In the genomic region with DNA sequence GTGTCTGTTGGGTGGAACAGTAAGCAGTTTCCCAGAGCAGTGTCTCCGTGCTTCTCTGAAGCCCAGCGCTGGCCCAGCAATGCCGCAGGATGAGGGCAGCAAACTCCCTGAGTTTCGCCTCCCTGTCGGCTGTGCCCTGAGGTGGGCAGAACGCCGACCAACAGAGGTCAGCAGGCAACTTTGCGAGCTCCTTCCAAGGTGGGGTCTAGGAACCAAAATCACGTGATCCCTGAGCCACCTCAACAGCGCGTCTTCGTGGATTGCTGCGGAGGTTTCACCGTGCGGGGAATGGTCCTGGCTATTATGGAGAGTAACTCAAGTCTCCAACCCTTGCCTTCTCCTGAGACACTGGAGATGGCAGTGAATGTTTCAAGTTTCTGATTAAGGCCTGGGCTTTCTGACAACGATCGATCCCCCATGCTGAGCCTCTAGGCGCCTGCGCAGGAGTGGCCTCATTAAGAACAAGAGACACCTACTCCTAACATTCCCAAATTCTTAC, we compare ENCODE assay signal across 8 mouse cellular contexts. TPM values are rescaled to one million over a fixed set of nuclear protein-coding genes. Genes with fewer than 3 reads are reported as not detected.
DNase-seq lines count a peak whose midpoint lies in the region; ATAC-seq and TF ChIP-seq lines count a peak whose summit lies in the region.

No protein-coding gene starts in this region.

- H3K36me3 ChIP-seq in kidney, postnatal 0 days (ENCODE audit: insufficient read depth, low read length) = no peaks in the 10 kb centered on the region
- H3K36me3 ChIP-seq in kidney, adult 2 months (ENCODE audit: control insufficient read depth, insufficient read depth, low read length) = no peaks in the 10 kb centered on the region
- H3K36me3 ChIP-seq in hindbrain, embryonic 10.5 days = no peaks in the 10 kb centered on the region
- no peaks in the 10 kb centered on the region for H3K36me3 ChIP-seq in liver, embryonic 16.5 days (ENCODE audit: control insufficient read depth, insufficient read depth)
- H3K36me3 ChIP-seq in stomach, postnatal 0 days (ENCODE audit: control insufficient read depth, insufficient read depth, low read length) = no peaks in the 10 kb centered on the region

- no peak overlapping the region for H3K27ac ChIP-seq in kidney, postnatal 0 days
- H3K27ac ChIP-seq in kidney, adult 2 months (ENCODE audit: insufficient read depth, low read depth, low read length) = no peak overlapping the region
- peak overlapping the region; percentile 69 for H3K27ac ChIP-seq in hindbrain, embryonic 10.5 days
- no peak overlapping the region for H3K27ac ChIP-seq in liver, embryonic 16.5 days (ENCODE audit: low read length)
- H3K27ac ChIP-seq in stomach, postnatal 0 days (replicated peaks) = no peak overlapping the region

- H3K9me3 ChIP-seq in kidney, postnatal 0 days (replicated peaks; ENCODE audit: low read length) = no peaks in the 10 kb centered on the region
- no peaks in the 10 kb centered on the region for H3K9me3 ChIP-seq in hindbrain, embryonic 10.5 days
- H3K9me3 ChIP-seq in liver, embryonic 16.5 days (replicated peaks; ENCODE audit: control insufficient read depth, low read length) = no peaks in the 10 kb centered on the region
- H3K9me3 ChIP-seq in stomach, postnatal 0 days (ENCODE audit: control insufficient read depth, low read length) = no peaks in the 10 kb centered on the region

- 19% methylated on average over 19 of the region's 19 CpGs for WGBS in kidney, postnatal 0 days
- 56% methylated on average over 19 of the region's 19 CpGs for WGBS in kidney, adult 2 months
- 17% methylated on average over 19 of the region's 19 CpGs for WGBS in hindbrain, embryonic 10.5 days
- WGBS in liver, embryonic 16.5 days (ENCODE audit: insufficient replicate concordance) = 39% methylated on average over 19 of the region's 19 CpGs
- 35% methylated on average over 19 of the region's 19 CpGs for WGBS in stomach, postnatal 0 days

- H3K9ac ChIP-seq in kidney, postnatal 0 days (ENCODE audit: low read depth, low read length) = peak overlapping the region; percentile 32; the same call in 1 of the 2 replicates
- H3K9ac ChIP-seq in liver, embryonic 16.5 days (ENCODE audit: low read depth, low read length) = peak overlapping the region; percentile 7; the same call in 1 of the 2 replicates
- peak overlapping the region; percentile 43 for H3K9ac ChIP-seq in stomach, postnatal 0 days (ENCODE audit: low read length)

- no peak for DNase-seq in kidney, postnatal 0 days (ENCODE audit: low spot score)
- no peak for DNase-seq in kidney, adult 2 months
- DNase-seq in cerebellum, adult 9-11 months = peak; percentile 33
- no peak for DNase-seq in hindbrain, embryonic 10.5 days (ENCODE audit: low spot score)
- no peak for DNase-seq in stomach, postnatal 0 days (ENCODE audit: low spot score)
- DNase-seq in kidney, postnatal 14 days = no peak
- no peak for DNase-seq in adrenal gland, postnatal 25 days

- H3K27me3 ChIP-seq in kidney, postnatal 0 days (ENCODE audit: insufficient read depth, low read length) = no peaks in the 10 kb centered on the region
- no peaks in the 10 kb centered on the region for H3K27me3 ChIP-seq in kidney, adult 2 months (replicated peaks; ENCODE audit: control insufficient read depth, insufficient read depth, low read length)
- H3K27me3 ChIP-seq in hindbrain, embryonic 10.5 days (ENCODE audit: insufficient read depth, poor library complexity, severe bottlenecking) = 0 out of 2 replicates have a peak, but pooled peaks cover 4% of the 10 kb centered on the region
- no peaks in the 10 kb centered on the region for H3K27me3 ChIP-seq in liver, embryonic 16.5 days (ENCODE audit: control insufficient read depth, insufficient read depth, low read depth, low read length)
- no peaks in the 10 kb centered on the region for H3K27me3 ChIP-seq in stomach, postnatal 0 days (ENCODE audit: control insufficient read depth, insufficient read depth, low read length)

- TF ChIP-seq POLR2A in kidney, adult 2 months (IDR thresholded peaks at IDR 0.05; ENCODE audit: low read depth, low read length) = no peak

- TF ChIP-seq CTCF in kidney, postnatal 0 days (IDR thresholded peaks at IDR 0.05; ENCODE audit: low read depth) = peak; percentile 35; the same call in 1 of the 2 replicates
- TF ChIP-seq CTCF in kidney, adult 2 months (conservative IDR thresholded peaks at IDR 0.05; ENCODE audit: insufficient read depth, insufficient read length, low read depth, low read length) = no peak
- TF ChIP-seq CTCF in stomach, postnatal 0 days (IDR thresholded peaks at IDR 0.05; ENCODE audit: low read depth) = no peak

- no peak for TF ChIP-seq EP300 in stomach, postnatal 0 days (optimal IDR thresholded peaks at IDR 0.05)

- H3K4me1 ChIP-seq in kidney, postnatal 0 days (replicated peaks; ENCODE audit: insufficient read depth, low read length) = peaks cover 8% of the 10 kb centered on the region; the same call in 1 of the 2 replicates
- H3K4me1 ChIP-seq in kidney, adult 2 months (ENCODE audit: control insufficient read depth, insufficient read depth, low read length) = peaks cover 15% of the 10 kb centered on the region; the same call in 1 of the 2 replicates
- peaks cover 10% of the 10 kb centered on the region; the same call in 1 of the 2 replicates for H3K4me1 ChIP-seq in hindbrain, embryonic 10.5 days (replicated peaks)
- H3K4me1 ChIP-seq in liver, embryonic 16.5 days (ENCODE audit: control insufficient read depth, low read depth, low read length) = no peaks in the 10 kb centered on the region; the same call in 1 of the 2 replicates
- no peaks in the 10 kb centered on the region for H3K4me1 ChIP-seq in stomach, postnatal 0 days (replicated peaks; ENCODE audit: control insufficient read depth, insufficient read depth)

- ATAC-seq in kidney, postnatal 0 days (replicated peaks; ENCODE audit: low FRiP score, low read depth) = no peak
- no peak for ATAC-seq in liver, embryonic 16.5 days (ENCODE audit: low read depth)
- no peak for ATAC-seq in stomach, postnatal 0 days (ENCODE audit: low FRiP score, low TSS enrichment)

- H3K4me3 ChIP-seq in kidney, postnatal 0 days (replicated peaks; ENCODE audit: low read depth, low read length) = no peak overlapping the region
- no peak overlapping the region for H3K4me3 ChIP-seq in kidney, adult 2 months (ENCODE audit: insufficient read depth, low read depth, low read length)
- H3K4me3 ChIP-seq in hindbrain, embryonic 10.5 days = peak overlapping the region; percentile 52
- peak overlapping the region; percentile 28 for H3K4me3 ChIP-seq in liver, embryonic 16.5 days (ENCODE audit: low read depth, low read length)
- H3K4me3 ChIP-seq in stomach, postnatal 0 days (ENCODE audit: low read depth, low read length) = peak overlapping the region; percentile 10

- H3K4me2 ChIP-seq in kidney, postnatal 0 days (ENCODE audit: low read length) = peak overlapping the region; percentile 45
- peak overlapping the region; percentile 48 for H3K4me2 ChIP-seq in liver, embryonic 16.5 days (ENCODE audit: low read depth, low read length)
- H3K4me2 ChIP-seq in stomach, postnatal 0 days (replicated peaks; ENCODE audit: low read depth) = peak overlapping the region; percentile 50

RNA-seq across cellular contexts. Expression of gene Etnk1, which starts 23.2 kb away (rescaled TPM):
- 35.9 and 36.6 TPM in 2 replicates for polyA plus RNA-seq in kidney, postnatal 0 days (2015; fragmentation: Nextera tagmentation; extraction: Ambion mirVana)
- polyA plus RNA-seq in kidney, adult 2 months (2012; rRNA removed) = 71.5 and 71.6 TPM in 2 replicates
- polyA plus RNA-seq in hindbrain, embryonic 10.5 days (2016; fragmentation: Nextera tagmentation; extraction: Ambion mirVana) = 19.7 and 22.9 TPM in 2 replicates
- polyA plus RNA-seq in liver, embryonic 16.5 days (2015; fragmentation: Nextera tagmentation; extraction: Ambion mirVana) = 7.8 and 8.7 TPM in 2 replicates
- 10.7 and 11.0 TPM in 2 replicates for polyA plus RNA-seq in stomach, postnatal 0 days (2015; fragmentation: Nextera tagmentation; extraction: Ambion mirVana)
- total RNA-seq in adrenal gland, postnatal 25 days (2021) = 114 and 119 TPM in 2 replicates

RNA-seq across cellular contexts. Expression of gene C2cd5, which starts 43.9 kb away (rescaled TPM):
- 19.1 and 20.5 TPM in 2 replicates for polyA plus RNA-seq in kidney, postnatal 0 days (2015; fragmentation: Nextera tagmentation; extraction: Ambion mirVana)
- polyA plus RNA-seq in kidney, adult 2 months (2012; rRNA removed) = 13.0 and 14.1 TPM in 2 replicates
- polyA plus RNA-seq in hindbrain, embryonic 10.5 days (2016; fragmentation: Nextera tagmentation; extraction: Ambion mirVana) = 35.3 and 37.4 TPM in 2 replicates
- polyA plus RNA-seq in liver, embryonic 16.5 days (2015; fragmentation: Nextera tagmentation; extraction: Ambion mirVana) = 18.4 and 18.5 TPM in 2 replicates
- 7.7 and 8.3 TPM in 2 replicates for polyA plus RNA-seq in stomach, postnatal 0 days (2015; fragmentation: Nextera tagmentation; extraction: Ambion mirVana)
- 20.9 and 29.5 TPM in 2 replicates for total RNA-seq in adrenal gland, postnatal 25 days (2021)

Comparison
In these comparisons a context has a peak if more than half of its experiments do, and no peak if none do; other contexts are left out.
1. H3K4me3 ChIP-seq: peak in hindbrain, embryonic 10.5 days (single experiment), liver, embryonic 16.5 days (single experiment) and stomach, postnatal 0 days (single experiment); none in kidney, postnatal 0 days (single experiment) and kidney, adult 2 months (single experiment).
2. Peak in every context shown above with its lines, with median percentiles within 50 percentile points of each other: H3K4me2 ChIP-seq and H3K9ac ChIP-seq.